Mouse (Mus musculus) brain, embryonic 14.5 days (tissue): ENCODE data around the gene S100a2. TPM values are rescaled to one million over a fixed set of nuclear protein-coding genes. Genes with fewer than 3 reads are reported as not detected.
A peak's percentile ranks its signal among the peaks of the same experiment; 100 is the strongest.

ENCODE experiments used
- DNase-seq: peaks from one replicate; pipeline ENCODE4 v3.0.0-alpha.2; 2011; ENCODE audit warnings: low read depth
- CTCF ChIP-seq: fragments of 200-500 bp; IDR thresholded peaks from 2 replicates; pipeline ENCODE4 v1.5.1; 2012; ENCODE audit warnings: inconsistent platforms, mild to moderate bottlenecking, moderate library complexity, borderline replicate concordance; ENCODE audit not compliant: insufficient read depth, insufficient read length; ENCODE audit errors: extremely low read depth
- POLR2A ChIP-seq: fragments of 200-500 bp; IDR thresholded peaks from 2 replicates; pipeline ENCODE4 v1.6.1; 2012; ENCODE audit warnings: mild to moderate bottlenecking, inconsistent platforms, borderline replicate concordance; ENCODE audit not compliant: poor library complexity, insufficient read depth, insufficient read length, severe bottlenecking; ENCODE audit errors: extremely low read depth
- polyA plus RNA-seq: library from polyadenylated mRNA; depleted of rRNA; stranded (reverse); fragments of >200 nt; gene quantifications from 2 replicates; pipeline ENCODE4 v1.2.3, GENCODE M21; 2012; rRNA removed

S100a2 gene
- not detected in 2 replicates for polyA plus RNA-seq

DNA sequence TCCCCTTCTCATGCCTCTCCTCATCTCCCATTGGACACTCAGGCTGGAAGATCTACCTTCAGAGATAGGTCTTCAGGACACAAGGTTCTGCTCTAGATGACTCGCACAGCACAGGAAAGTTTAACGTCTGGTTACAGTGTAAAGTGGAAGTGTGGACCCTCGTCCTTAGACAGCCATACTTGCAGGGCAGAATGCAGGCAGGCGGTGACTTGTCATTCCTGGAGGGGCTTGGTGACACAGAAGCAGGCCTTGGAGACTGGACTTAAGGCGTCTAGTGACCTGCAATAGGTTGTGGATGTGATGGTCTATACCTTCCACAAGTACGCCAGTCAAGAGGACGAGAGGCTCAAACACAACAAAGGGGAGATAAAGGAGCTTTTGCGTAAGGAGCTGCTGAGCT lies at the start of gene S100a2:
Gene S100a2, plus strand, starts transcription at position 301 of the 400 bp plus-strand sequence.
- TF ChIP-seq CTCF: no peak
- TF ChIP-seq POLR2A: no peak
- DNase-seq: no peak

DNA sequence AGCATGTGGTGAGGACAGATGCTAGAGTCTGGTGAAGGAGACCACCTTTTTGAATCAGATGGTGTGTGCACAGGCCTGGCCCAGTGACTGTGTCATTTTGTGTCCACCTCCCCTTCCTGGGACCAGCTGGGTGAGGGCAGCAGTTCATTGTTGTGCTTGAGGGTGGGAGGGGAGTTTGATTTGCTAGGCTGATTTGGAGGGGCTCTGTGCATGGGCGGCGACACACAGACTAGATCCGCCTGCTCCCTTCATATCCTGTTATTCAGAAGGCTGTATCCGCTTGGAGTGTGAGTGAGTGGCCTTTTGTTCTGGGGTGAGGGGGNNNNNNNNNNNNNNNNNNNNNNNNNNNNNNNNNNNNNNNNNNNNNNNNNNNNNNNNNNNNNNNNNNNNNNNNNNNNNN lies 49.1 kb upstream of the S100a2 start:
- TF ChIP-seq POLR2A (no peak), CTCF (no peak)
- DNase-seq: peak; percentile 63

DNA sequence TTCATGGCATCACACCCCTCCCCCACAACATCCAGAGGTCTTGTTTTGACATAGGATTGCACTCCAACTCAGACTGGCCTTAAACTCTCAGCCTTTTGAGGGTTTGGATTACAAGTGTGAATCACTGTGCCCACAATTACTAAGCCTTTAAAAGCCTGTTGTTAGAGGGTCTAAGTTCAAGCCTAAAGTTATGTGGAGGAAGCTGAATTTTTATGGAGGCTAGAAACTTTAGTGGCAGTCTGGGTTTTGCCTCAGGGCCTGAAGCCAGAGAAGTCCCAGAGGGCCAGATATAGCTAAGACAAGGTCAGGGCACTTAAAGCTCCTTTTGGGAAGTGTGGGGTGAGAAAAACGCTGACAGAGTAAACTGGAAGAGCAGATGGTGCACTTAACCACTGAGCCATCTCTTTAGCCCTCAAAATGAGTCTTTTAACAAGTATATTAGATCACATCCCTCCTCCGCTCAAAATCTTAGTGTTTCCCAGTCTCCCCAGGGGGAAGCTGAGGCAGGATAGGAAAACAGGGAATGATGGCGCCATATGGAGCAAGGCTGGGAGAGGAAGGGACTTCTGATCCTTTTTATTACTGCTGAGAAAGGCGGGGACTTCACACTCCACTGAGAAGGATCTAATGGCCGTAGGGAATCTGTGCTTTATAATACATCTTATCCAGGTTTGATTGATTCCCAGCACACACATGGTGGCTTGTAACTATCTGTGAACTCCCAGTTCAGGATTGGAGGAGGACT lies 40.2 kb upstream of the S100a2 start:
- TF ChIP-seq CTCF (no peak), POLR2A (no peak)
- no peak for DNase-seq

DNA sequence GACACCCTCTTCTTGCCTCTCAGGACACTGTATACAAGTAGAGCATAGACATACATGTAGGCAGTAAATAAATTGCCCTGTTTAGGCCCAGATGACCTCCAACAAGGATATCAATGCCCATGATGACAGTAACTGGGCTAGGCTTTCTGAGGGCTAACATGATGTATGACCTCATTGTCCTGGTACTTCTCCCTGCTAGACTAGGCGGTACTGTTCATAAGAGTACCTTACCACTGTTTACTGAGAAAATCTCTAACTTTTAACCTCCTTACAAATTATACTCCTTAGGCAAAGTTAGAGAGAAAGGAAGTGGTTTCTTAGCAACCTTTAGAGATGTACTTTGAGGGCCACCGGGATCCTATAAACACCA lies 39.6 kb upstream of the S100a2 start:
- TF ChIP-seq CTCF (no peak), POLR2A (no peak)
- DNase-seq: no peak

DNA sequence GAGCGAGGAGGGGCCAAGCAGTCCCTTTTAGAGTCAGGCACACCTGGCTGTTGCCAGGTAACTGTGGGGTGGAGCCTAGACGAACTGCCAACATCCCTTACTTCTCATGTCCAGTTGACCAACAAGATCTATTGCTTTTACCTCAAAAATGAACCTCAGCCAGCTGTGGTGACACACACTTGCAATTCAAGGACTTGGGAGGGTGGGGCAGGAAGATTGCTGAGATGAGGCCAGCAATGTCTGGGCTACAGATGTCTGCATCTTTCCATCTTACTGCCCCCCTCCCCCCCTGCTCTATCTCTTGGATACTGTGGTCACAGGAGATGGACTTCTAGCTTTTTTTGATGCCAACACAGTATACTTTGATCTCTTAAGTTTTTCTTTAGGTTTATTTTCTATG lies 37.8 kb upstream of the S100a2 start:
- no peak for DNase-seq
- no peak for TF ChIP-seq POLR2A
- TF ChIP-seq CTCF: no peak

DNA sequence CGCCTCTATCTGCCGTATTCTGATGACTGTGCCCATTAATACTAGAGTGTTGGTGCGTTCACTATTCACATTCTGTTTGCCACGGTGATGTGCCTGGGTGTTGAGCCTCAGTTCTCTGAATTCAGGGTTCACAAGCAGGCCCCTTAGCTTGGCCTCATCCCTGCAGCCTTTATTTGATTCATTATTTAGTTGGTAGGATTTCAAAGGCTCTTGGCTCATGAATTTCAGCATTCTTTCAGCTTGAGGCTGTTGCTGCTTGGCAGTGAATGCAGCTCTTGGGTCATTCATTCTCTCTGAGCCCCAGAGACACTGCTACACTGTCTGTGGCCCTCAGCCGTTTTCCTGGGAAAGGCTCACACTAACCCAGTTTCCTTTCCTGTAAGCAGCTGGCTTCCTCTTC lies 34.1 kb upstream of the S100a2 start:
- DNase-seq: peak; percentile 93
- TF ChIP-seq POLR2A (no peak), CTCF (no peak)

DNA sequence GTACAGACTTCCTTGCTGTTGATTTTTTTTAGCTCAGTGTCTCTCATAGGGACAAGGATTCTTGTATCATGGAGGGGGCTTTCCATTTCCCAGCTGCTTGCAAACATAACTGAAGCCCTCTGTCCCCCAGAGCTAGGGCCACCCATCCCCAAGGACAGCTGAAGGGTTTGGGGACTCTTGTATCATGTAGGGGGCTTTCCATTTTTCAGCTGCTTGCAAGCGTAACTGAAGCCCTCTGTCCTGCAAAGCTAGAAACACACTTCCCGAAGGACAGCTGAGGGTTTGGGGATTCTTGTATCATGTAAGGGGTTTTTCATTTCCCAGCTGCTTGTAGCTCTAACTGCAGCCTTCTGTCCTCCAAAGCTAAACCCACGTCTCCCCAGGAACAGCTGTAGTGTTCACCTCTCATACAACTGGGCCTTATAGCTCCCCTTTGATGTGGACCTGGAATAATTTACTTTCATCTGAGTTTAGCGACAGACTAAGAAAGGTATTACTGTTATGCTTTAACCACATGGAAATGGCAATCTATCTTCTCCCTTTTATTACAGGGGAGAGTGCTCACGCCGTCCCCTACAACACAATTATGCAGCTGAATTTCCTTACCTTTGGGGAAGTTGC lies 29.9 kb upstream of the S100a2 start, which contains the start of gene S100a3:
Gene S100a3, plus strand, starts transcription at position 571 of the 621 bp plus-strand sequence.
- no peak for DNase-seq
- TF ChIP-seq CTCF: no peak
- TF ChIP-seq POLR2A: no peak

DNA sequence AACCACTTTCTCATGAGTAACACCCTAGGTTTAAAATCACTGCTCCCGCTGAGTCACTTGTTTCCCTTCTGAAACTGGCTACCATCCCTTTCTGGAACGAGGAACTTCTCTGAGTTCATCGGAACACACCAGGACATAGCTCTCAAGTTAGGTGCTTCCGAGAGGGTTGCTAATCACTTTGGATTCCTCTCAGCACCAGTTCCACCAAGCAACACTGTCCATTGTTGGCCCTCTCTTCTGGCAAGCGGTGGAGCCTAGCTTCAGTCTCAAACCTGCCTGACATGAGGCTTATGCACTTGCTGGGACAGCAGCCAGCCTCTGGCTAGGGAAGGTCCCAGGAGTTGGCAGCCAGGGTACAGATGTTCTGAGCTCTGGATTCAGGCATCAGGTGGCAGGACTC lies 15.4 kb upstream of the S100a2 start:
- DNase-seq: no peak
- TF ChIP-seq CTCF (no peak), POLR2A (no peak)

DNA sequence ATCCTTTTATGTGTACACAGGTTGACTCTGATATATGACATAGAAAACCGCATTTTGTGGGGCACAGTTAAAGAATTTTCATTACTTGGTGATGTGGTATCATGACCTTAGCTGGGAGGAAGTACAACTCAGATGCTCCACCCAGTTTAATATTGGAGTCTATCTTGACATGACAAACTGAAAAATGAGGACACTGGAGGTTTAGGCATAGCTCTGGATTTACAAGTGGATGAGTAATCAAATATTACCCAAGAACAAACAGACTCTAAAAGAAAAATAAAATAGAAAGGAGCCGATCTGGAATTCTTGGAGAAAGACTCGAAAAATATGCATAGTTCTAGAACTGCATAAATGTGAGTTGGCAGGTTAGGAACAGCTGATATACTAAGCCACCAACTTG lies 14.7 kb upstream of the S100a2 start:
- no peak for DNase-seq
- no peak for TF ChIP-seq POLR2A
- no peak for TF ChIP-seq CTCF

DNA sequence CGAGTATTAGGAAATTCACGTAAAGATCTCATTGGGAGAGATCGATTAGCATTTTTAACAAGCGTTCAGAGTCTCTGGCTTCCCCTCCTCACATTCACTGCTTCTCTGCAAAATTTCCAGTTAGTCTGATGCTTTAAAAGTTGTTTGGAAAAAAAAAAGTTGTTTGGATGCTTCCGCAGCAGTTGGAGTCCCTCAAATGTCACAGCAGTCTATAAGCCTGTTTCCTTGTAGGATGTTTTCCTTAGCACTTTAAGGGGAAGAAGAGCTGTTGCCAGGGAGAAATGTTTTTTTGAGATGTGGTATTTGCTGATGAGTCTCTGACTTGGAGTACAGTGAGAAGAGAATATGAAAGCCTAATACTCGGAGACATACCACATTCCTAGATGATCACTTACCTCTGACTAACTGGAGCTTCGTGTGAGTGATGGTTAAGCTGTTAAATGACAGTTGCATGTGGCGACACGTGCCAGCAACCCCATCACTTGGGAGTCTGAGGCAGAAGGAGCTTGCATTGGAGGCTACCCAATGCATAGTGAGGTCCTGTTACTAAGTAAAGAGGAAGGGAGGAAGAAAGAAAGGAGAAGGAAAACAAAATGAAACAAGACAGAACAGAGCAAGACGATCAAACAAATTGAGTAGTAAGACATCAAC lies 13.6 kb upstream of the S100a2 start:
- TF ChIP-seq POLR2A: no peak
- TF ChIP-seq CTCF: no peak
- DNase-seq: no peak

DNA sequence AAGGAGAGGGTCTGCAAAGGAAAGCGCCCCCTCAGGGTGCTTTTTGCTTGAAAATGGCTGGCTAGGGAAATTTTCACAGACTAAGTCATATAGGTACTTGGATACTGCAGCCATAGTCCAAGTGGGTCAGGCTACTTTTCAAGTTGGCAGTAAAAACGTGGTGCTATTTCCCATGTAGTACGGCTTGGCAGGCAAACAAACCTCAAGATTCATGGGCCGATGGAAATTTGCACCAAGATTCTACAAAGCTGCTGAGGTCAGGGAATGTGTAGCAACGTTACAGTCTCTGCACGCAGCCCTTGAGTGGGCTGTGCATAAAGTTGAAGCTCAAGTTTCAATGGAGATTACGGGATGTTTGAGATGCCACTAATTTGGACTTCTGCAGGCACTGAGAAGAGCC lies 10.6 kb upstream of the S100a2 start:
- DNase-seq: no peak
- no peak for TF ChIP-seq POLR2A
- TF ChIP-seq CTCF: no peak
